Mouse (Mus musculus): ENCODE results near the gene Serpinb6b. TPM values are rescaled to one million over a fixed set of nuclear protein-coding genes. Genes with fewer than 3 reads are reported as not detected.

Serpinb6b gene
- total RNA-seq, 2 experiments from 2014 or later, result 1.6 to 1.9 TPM

DNA sequence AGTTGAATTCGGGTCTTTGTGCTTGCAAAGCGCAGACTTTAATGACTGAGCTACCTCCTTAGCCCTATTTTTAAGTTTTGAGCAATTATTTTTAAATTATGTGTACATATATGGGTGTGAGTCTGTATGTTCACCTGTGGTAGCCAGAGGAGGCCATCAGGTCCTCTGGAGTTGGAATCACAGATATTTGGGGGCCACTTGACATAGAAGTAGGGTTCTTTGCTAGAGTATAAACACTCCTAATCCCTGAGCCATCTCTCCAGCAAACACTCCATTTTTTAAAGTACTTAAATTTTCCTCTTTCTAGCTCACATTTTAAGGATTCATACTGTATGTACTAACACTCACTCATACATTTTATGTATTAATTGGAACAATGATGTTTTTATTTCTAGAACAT lies 9.3 kb downstream of the Serpinb6b start:
- no peak for ATAC-seq (ENCODE audit: poor library complexity, severe bottlenecking)

DNA sequence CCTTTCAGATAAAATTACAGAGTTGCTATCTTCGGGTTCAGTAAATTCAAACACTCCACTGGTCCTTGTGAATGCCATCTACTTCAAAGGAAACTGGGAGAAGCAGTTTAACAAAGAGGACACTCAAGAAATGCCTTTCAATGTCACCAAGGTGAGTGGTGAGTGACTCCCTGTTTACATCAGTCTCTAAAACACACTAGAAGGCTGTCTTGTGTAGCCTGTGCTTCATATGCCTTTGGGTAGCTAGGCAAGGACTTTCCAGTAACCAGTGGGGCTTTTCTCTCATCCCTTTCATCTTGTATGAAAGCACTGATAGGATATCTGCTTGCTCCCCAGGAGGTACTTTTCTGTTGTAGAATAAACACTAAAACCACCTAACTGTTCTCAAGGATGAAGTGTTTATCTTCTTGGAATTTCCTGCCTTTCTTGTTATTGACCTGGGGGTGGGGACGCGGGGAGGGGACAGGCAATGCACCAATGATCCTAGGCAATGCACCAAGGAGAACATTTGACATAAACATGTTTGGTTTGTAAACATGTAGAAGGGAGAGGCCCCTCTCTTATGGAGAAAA lies 10.0 kb downstream of the Serpinb6b start:
- ATAC-seq (ENCODE audit: poor library complexity, severe bottlenecking), result no peak

GRCm38 (mm10) chr13:32975710-32976109 lies 10.7 kb downstream of the Serpinb6b start:
- ATAC-seq (ENCODE audit: poor library complexity, severe bottlenecking), result no peak

DNA sequence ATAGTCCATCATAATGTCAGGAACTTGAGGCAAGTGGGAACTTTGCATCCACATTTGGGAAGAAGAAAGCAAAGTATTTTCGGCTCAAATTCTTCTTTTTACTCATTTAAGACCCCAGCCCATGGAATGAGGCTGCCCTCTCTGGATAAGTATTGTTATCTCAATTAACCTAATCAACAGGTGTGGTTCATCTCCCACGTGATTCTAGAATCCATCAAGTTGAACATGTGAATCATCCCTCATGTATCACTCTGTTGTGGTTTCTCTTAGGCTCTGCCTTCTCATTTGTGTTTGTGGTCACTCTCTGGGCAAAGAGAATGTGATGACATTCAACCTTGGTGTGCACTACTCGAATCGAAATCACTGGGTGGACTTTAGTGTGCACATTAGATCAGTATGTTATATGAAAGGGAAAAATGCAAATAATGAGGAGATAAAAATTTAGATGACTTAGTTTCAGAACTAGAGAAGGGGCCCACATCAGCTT lies 17.6 kb downstream of the Serpinb6b start:
- ATAC-seq (ENCODE audit: poor library complexity, severe bottlenecking), result no peak

- ATAC-seq (ENCODE audit: poor library complexity, severe bottlenecking), result no peak
Measured at GRCm38 (mm10) chr13:32986256-32986655, 21.2 kb downstream of the Serpinb6b start.

GRCm38 (mm10) chr13:32993152-32993893 lies 28.3 kb downstream of the Serpinb6b start:
- peak; percentile 82 for ATAC-seq (ENCODE audit: poor library complexity, severe bottlenecking)

GRCm38 (mm10) chr13:32993894-32994242 lies 28.9 kb downstream of the Serpinb6b start:
- no peak for ATAC-seq (ENCODE audit: poor library complexity, severe bottlenecking)

- no peak for ATAC-seq (ENCODE audit: poor library complexity, severe bottlenecking)
Measured at GRCm38 (mm10) chr13:32995051-32995450, 30.0 kb downstream of the Serpinb6b start.

GRCm38 (mm10) chr13:33001341-33001740 lies 36.3 kb downstream of the Serpinb6b start:
- ATAC-seq (ENCODE audit: poor library complexity, severe bottlenecking), result peak; percentile 6; the same call in 1 of the 2 replicates

GRCm38 (mm10) chr13:33002950-33003349 lies 37.9 kb downstream of the Serpinb6b start, which contains the start of gene Serpinb9:
Serpinb9 (plus strand) TSS chr13:33003250.
- ATAC-seq (ENCODE audit: poor library complexity, severe bottlenecking), result no peak

DNA sequence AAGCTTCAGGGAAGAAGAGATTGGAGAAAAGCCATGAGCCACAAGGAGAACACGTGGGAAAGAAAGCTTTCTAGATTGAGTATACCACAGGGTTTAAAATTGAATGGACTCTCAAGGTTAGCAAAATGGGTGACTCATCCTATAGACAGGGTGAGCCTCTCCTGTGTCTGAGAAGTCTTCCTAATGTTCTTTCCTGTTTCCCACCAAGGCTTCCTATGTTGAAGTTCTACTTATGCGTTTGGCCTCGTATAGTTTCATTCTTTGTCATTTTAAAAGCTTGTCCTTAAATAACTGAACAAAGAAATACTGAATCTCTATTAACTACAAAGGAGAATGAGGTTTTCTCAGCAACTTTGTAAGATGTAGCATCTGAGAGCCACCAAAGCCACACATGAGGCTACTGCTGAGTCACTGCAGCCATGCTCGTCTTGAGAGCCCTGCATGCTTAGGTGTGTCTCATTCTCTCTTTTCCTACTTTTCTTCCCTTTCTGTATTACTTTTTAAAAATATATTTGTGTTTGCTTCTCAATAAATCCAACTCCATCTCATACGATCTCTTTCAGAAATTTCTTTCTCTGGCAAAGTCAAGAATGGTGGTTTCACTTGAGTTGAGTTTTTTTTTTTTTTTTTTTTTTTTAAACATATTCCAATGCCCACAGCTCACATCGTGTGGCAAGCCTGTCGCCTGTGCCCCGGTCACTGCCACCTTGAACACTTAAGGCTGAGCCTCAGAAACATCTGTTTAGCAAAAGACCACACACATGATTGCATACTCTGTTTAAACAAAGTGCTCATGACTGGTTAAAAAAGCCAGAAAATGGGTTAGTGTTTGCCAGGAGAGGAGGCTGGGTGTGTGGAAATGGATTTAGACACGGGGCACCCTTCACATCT lies 38.8 kb downstream of the Serpinb6b start:
- peak; percentile 16 for ATAC-seq (ENCODE audit: poor library complexity, severe bottlenecking)

DNA sequence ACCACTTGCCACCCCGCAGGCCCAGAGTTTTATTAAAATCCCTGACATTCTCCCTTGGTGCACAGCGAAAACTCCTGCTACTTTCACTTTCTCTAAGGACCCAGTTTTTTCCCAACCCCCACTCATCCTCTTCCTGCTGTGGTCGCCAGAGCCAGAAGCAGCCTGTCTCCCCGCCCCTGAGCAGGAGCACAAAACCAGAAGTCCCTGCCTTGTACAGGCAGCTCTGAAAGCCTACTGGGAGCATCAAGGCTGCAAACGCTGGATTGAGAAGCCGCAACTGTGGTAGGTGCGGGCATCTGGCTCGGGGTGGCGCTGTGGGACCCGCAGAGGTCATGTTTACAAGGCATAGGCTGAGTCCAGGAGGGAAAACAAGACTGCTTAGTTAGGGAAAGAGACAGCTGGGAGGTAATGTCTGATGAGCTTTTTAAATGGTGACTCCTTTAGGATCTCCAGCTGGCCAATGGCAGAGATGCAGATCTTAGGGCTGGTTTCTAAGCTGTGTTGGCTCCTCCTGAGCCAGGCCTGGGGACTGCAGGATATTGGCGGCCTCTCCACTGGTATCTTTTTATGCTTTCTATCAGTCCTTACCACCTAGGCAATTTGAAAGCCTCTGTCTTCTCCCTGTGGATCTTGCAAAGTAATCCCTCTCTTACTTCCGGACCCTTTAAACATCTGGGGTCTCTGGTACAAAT lies 39.6 kb downstream of the Serpinb6b start:
- peak; percentile 88 for ATAC-seq (ENCODE audit: poor library complexity, severe bottlenecking)

- ATAC-seq (ENCODE audit: poor library complexity, severe bottlenecking), result no peak
Measured at GRCm38 (mm10) chr13:33005501-33006075, 40.6 kb downstream of the Serpinb6b start.

DNA sequence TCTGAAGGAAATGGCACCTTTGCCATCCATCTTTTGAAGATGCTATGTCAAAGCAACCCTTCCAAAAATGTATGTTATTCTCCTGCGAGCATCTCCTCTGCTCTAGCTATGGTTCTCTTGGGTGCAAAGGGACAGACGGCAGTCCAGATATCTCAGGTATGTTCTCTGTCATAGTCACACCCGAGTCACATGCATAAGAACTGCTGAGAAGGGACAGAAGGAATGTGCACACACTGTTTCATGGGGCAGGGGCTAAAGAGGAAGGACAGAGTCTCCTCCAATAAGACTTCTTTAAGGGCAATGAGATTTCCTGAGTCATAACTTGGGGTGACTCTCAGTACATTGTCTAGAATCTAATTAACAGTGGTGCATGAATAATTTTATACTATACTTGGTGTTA lies 41.5 kb downstream of the Serpinb6b start:
- ATAC-seq (ENCODE audit: poor library complexity, severe bottlenecking), result no peak

- no peak for ATAC-seq (ENCODE audit: poor library complexity, severe bottlenecking)
Measured at GRCm38 (mm10) chr13:33012395-33012794, 47.4 kb downstream of the Serpinb6b start.

DNA sequence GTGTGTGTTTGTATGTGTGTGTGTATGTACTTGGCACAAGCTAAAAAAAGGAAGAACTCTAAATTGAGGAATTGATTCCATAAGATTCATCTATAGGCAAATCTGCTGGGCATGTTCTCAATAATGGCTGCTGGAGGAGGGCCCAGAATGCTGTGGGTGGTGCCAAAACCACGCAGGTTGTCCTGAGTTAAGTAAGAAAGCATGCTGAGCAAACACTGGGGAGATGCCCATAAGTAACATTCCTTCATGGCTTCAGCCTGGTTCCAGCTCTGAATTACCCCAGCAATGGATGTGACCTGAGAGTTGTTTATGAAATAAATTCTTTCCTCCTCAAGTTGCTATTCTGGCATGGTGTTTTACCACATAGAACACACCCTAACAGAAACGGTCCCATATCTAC lies 48.3 kb downstream of the Serpinb6b start:
- no peak for ATAC-seq (ENCODE audit: poor library complexity, severe bottlenecking)

- ATAC-seq (ENCODE audit: poor library complexity, severe bottlenecking), result no peak
Measured at GRCm38 (mm10) chr13:33022371-33022770, 57.4 kb downstream of the Serpinb6b start.

DNA sequence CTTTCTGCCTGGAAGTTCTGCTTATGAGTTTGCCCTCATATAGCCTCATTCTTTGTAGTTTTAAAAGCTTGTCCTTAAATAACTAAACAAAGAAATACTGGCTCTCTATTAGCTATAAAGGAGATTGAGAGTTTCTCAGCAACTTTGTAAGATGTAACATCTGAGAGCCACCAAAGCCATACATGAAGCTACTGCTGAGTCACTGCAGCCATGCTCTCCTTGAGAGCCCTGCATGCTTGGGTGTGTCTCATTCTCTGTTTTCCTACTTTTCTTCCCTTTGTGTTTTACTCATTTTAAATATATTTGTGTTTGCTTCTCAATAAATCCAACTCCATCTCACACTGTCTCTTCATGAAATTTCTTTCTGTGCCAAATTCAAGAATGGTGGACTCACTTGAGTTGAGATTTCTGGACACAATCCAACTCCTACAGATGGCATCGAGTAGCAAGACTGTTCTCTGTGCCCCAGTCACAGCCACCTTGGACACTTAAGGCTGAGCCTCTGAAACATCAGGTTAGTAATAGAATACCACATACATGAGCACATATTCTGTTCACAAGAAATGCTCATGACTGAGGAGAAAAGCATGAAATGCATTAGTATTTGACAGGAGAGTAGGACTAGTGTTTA lies 61.5 kb downstream of the Serpinb6b start:
- no peak for ATAC-seq (ENCODE audit: poor library complexity, severe bottlenecking)

DNA sequence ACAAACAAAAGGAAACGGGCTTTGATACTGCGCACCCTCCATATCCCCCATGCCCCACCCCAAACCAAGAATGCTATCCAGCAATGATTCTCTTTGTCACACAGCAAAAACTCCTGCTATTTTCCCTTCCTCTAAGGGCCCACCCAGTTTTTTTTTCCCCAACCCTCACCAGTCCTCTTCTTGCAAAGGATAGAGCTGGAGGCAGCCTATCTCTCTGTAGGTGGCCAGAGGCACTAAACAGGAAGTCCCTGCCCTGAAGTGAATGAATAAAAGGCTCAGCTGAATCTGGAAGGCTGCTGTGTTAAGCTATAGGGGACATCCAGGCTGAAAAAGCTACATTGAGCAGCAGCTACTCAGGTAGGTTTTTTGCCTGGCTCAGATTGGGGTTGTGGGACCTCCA lies 62.2 kb downstream of the Serpinb6b start, which contains the start of gene Serpinb9b:
Gene Serpinb9b, plus strand, starts transcription at position 173 of the 400 bp plus-strand sequence.
- ATAC-seq (ENCODE audit: poor library complexity, severe bottlenecking), result no peak

DNA sequence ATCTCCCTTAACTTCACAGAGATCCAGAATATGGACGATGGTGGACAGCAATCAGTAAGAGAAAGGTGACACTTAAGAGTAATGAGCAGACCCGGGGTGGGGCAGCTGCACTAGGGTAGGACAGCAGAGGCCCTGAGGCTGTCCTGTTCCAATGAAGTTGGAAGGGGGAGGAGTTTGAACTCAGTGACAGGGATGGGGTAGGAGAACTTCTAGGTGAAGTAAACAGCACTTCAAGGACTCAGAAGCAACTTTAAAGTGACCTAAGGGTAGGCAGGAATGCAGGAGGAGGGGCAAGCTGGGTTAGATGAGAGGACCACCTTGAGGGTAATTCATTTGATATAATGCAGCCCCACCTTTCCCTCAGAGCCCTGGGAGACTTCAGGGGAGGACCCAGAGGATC lies 63.1 kb downstream of the Serpinb6b start:
- no peak for ATAC-seq (ENCODE audit: poor library complexity, severe bottlenecking)

Data from megakaryocyte, adult 5-6 weeks (primary cell).